In the genomic region with DNA sequence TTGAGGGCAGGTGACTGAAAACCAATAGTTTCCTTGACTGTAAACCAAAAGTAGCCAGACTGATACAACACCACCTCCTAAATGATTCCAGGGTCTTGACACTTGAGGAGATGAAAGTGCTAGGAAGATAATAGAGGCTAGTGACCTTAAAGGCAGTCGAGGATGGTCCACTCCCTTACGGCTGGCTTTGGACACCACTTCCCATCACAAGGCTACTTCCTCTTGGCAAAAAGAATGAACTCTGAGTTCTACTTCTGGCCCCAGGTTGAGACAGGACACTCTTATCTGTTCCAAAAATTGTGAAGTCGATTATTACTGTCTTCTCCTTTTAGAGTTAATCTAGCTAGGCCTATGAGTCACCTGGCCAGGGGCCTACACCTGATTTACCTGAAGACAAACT, we compare ENCODE assay signal across 23 mouse cellular contexts. TPM values are rescaled to one million over a fixed set of nuclear protein-coding genes. Genes with fewer than 3 reads are reported as not detected.
DNase-seq lines count a peak whose midpoint lies in the region; ATAC-seq and TF ChIP-seq lines count a peak whose summit lies in the region.
"Had no signal": no experiment of that assay in that cellular context is flagged by ENCODE, and none has a peak within 500 bp of the region (broad histone marks: within the 10 kb centered on the region; RNA-seq: fewer than 3 reads in every experiment).

No protein-coding gene starts in this region.

- H3K9ac ChIP-seq in liver, adult 2 months (ENCODE audit: low read depth, low read length), result no peak overlapping the region
- no peak overlapping the region for H3K9ac ChIP-seq in liver, embryonic 12.5 days
- H3K9ac ChIP-seq: embryonic facial prominence, embryonic 12.5 days; forebrain, embryonic 12.5 days had no signal

- no peak for TF ChIP-seq CTCF in liver, adult 2 months (IDR thresholded peaks at IDR 0.05; ENCODE audit: low read depth, low read length)
- no peak for TF ChIP-seq CTCF in spleen, adult 2 months (IDR thresholded peaks at IDR 0.05; ENCODE audit: extremely low read depth, insufficient read depth, insufficient read length, insufficient replicate concordance)

- H3K27me3 ChIP-seq in liver, adult 2 months (ENCODE audit: control insufficient read depth, insufficient read depth, low read length), result no peaks in the 10 kb centered on the region
- H3K27me3 ChIP-seq in liver, embryonic 12.5 days (replicated peaks), result no peaks in the 10 kb centered on the region
- no peaks in the 10 kb centered on the region for H3K27me3 ChIP-seq in spleen, adult 2 months (ENCODE audit: control insufficient read depth, insufficient read depth, low read length)
- H3K27me3 ChIP-seq: CH12.LX; embryonic facial prominence, embryonic 12.5 days; forebrain, embryonic 12.5 days had no signal

- WGBS in liver, adult 2 months, result 65% methylated on average over 3 of the region's 3 CpGs
- WGBS in liver, embryonic 12.5 days (ENCODE audit: insufficient replicate concordance), result 49% methylated on average over 3 of the region's 3 CpGs
- 83% methylated on average over 3 of the region's 3 CpGs for WGBS in spleen, adult 2 months

- no peak for ATAC-seq in liver, embryonic 12.5 days
- no peak for ATAC-seq in erythroblast, adult 5-6 weeks (replicated peaks; ENCODE audit: low FRiP score, poor library complexity, severe bottlenecking)
- ATAC-seq: activated CD4-positive, CD25-positive, alpha-beta regulatory T cell, adult 4 months; CD4-positive, CD25-positive, alpha-beta regulatory T cell, adult 4 months; forebrain, embryonic 14.5 days; forebrain, embryonic 16.5 days; Patski had no signal

- peak; percentile 11 for DNase-seq in liver, adult 2 months (ENCODE audit: extremely low read depth, low read depth, low spot score)
- DNase-seq in spleen, adult 2 months (ENCODE audit: low read depth in 1 of 2, low spot score in 2 of 2), result no peak
- no peak for DNase-seq in spleen, postnatal 10 days (ENCODE audit: low spot score in 2 of 2)
- DNase-seq: B cell, adult 2 months; cerebellum, adult 11-12 months; cerebellum, adult 2 months; cerebellum, adult 9-10 months; cerebellum, postnatal 10 days; cerebellum, postnatal 25 days had no signal

- H3K9me3 ChIP-seq in liver, embryonic 12.5 days (replicated peaks), result no peaks in the 10 kb centered on the region
- H3K9me3 ChIP-seq: embryonic facial prominence, embryonic 10.5 days; embryonic facial prominence, embryonic 12.5 days; forebrain, embryonic 10.5 days; forebrain, embryonic 12.5 days; G1E had no signal

- H3K27ac ChIP-seq in liver, adult 2 months (replicated peaks; ENCODE audit: insufficient read depth, low read depth, low read length), result no peak overlapping the region; the same call in 1 of the 2 replicates
- no peak overlapping the region for H3K27ac ChIP-seq in liver, embryonic 12.5 days
- H3K27ac ChIP-seq in spleen, adult 2 months (ENCODE audit: insufficient read depth, low read length), result peak overlapping the region; percentile 9; the same call in 1 of the 2 replicates
- H3K27ac ChIP-seq: embryonic facial prominence, embryonic 10.5 days; embryonic facial prominence, embryonic 12.5 days; forebrain, embryonic 10.5 days; forebrain, embryonic 12.5 days had no signal

- no peaks in the 10 kb centered on the region for H3K36me3 ChIP-seq in liver, adult 2 months (ENCODE audit: control insufficient read depth, insufficient read depth, low read length)
- no peaks in the 10 kb centered on the region for H3K36me3 ChIP-seq in liver, embryonic 12.5 days
- H3K36me3 ChIP-seq in spleen, adult 2 months (ENCODE audit: control insufficient read depth, insufficient read depth, low read length), result no peaks in the 10 kb centered on the region
- H3K36me3 ChIP-seq: embryonic facial prominence, embryonic 10.5 days; embryonic facial prominence, embryonic 12.5 days; forebrain, embryonic 10.5 days; forebrain, embryonic 12.5 days had no signal

- H3K4me2 ChIP-seq in liver, embryonic 12.5 days, result no peak overlapping the region
- H3K4me2 ChIP-seq: embryonic facial prominence, embryonic 12.5 days; forebrain, embryonic 12.5 days had no signal

- no peaks in the 10 kb centered on the region; the same call in 1 of the 2 replicates for H3K4me1 ChIP-seq in liver, adult 2 months (ENCODE audit: control insufficient read depth, insufficient read depth, low read length)
- H3K4me1 ChIP-seq in liver, embryonic 12.5 days, result peaks cover 2% of the 10 kb centered on the region; the same call in 1 of the 2 replicates
- no peaks in the 10 kb centered on the region for H3K4me1 ChIP-seq in spleen, adult 2 months (ENCODE audit: control insufficient read depth, insufficient read depth, insufficient read length)
- H3K4me1 ChIP-seq: embryonic facial prominence, embryonic 10.5 days; embryonic facial prominence, embryonic 12.5 days; forebrain, embryonic 10.5 days; forebrain, embryonic 12.5 days had no signal

- TF ChIP-seq POLR2A in liver, adult 2 months (IDR thresholded peaks at IDR 0.05; ENCODE audit: extremely low read depth, insufficient read depth, low read length), result no peak
- TF ChIP-seq POLR2A in spleen, adult 2 months (IDR thresholded peaks at IDR 0.05; ENCODE audit: low read depth, low read length), result no peak

- no peaks in the 10 kb centered on the region for H3K79me2 ChIP-seq in liver, adult 2 months (ENCODE audit: control insufficient read depth, insufficient read depth, low read length)

- no peak overlapping the region for H3K4me3 ChIP-seq in liver, adult 2 months (ENCODE audit: insufficient read depth, low read depth, low read length)
- no peak overlapping the region for H3K4me3 ChIP-seq in liver, embryonic 12.5 days
- no peak overlapping the region for H3K4me3 ChIP-seq in spleen, adult 2 months (ENCODE audit: extremely low read depth, insufficient read depth, insufficient read length)
- H3K4me3 ChIP-seq: embryonic facial prominence, embryonic 10.5 days; embryonic facial prominence, embryonic 12.5 days; erythroblast, embryonic 14.5 days; forebrain, embryonic 10.5 days; forebrain, embryonic 12.5 days had no signal

RNA-seq across cellular contexts. Expression of gene Naip2, which starts 6.5 kb away (rescaled TPM):
- 4.8 and 5.7 TPM in 2 replicates for total RNA-seq in liver, adult 2 months (2014; rRNA removed)
- 0.31 and 1.0 TPM in 2 replicates for polyA plus RNA-seq in liver, adult 2 months (2012; rRNA removed)
- 1.3 and 1.5 TPM in 2 replicates for polyA plus RNA-seq in liver, embryonic 12.5 days (2016; fragmentation: Nextera tagmentation; extraction: Ambion mirVana)
- 2.9 and 3.2 TPM in 2 replicates for polyA plus RNA-seq in spleen, adult 2 months (2012; rRNA removed)
- 12.7 and 14.4 TPM in 2 replicates for total RNA-seq in erythroblast, adult 5-6 weeks (2015; ENCODE audit: low replicate concordance)
- 10.6 and 13.5 TPM in 2 replicates for total RNA-seq in erythroblast, adult 5-6 weeks (2017; ENCODE audit: low replicate concordance)
- polyA plus RNA-seq: erythroblast, embryonic 14.5 days had no signal

RNA-seq across cellular contexts. Expression of gene Naip5, which starts 50.7 kb away (rescaled TPM):
- 1.2 and 1.3 TPM in 2 replicates for total RNA-seq in liver, adult 2 months (2014; rRNA removed)
- polyA plus RNA-seq in liver, adult 2 months (2012; rRNA removed), result 0.19 and 0.59 TPM in 2 replicates
- 0.42 and 0.69 TPM in 2 replicates for polyA plus RNA-seq in liver, embryonic 12.5 days (2016; fragmentation: Nextera tagmentation; extraction: Ambion mirVana)
- polyA plus RNA-seq in spleen, adult 2 months (2012; rRNA removed), result 3.7 and 4.2 TPM in 2 replicates
- total RNA-seq in erythroblast, adult 5-6 weeks (2015; ENCODE audit: low replicate concordance), result 1.7 and 8.3 TPM in 2 replicates
- 5.2 and 6.2 TPM in 2 replicates for total RNA-seq in erythroblast, adult 5-6 weeks (2017; ENCODE audit: low replicate concordance)
- polyA plus RNA-seq: erythroblast, embryonic 14.5 days; forebrain, embryonic 12.5 days had no signal
